In the genomic region with DNA sequence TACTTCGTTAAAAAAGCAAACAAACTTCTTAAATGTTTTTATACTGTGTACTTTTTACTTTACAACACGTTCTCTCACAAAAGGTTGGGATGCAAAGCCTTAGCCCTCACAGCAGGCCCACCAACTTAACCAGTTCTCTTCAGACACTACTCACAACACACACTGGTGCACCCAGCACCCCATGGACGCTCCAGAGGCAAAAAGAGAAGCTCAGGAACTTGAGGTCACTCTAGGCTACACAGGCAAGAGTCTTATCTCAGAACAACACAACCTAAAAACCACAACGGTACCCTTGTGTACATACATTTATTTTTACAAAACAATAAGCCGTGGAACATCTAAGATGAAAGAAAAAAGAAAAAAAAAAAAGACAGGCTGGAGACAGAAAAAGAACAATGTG, we compare ENCODE assay signal across 8 mouse cellular contexts. TPM values are rescaled to one million over a fixed set of nuclear protein-coding genes. Genes with fewer than 3 reads are reported as not detected.
A peak's percentile ranks its signal among the peaks of the same experiment; 100 is the strongest.
DNase-seq lines count a peak whose midpoint lies in the region; ATAC-seq and TF ChIP-seq lines count a peak whose summit lies in the region.

No protein-coding gene starts in this region.

- H3K27ac ChIP-seq in kidney, adult 2 months (ENCODE audit: insufficient read depth, low read depth, low read length) = no peak overlapping the region
- no peak overlapping the region for H3K27ac ChIP-seq in brown adipose tissue, adult 24 weeks (replicated peaks; ENCODE audit: low read depth, low read length)
- H3K27ac ChIP-seq in hindbrain, embryonic 16.5 days (ENCODE audit: low read depth, low read length) = no peak overlapping the region
- H3K27ac ChIP-seq in midbrain, embryonic 15.5 days = no peak overlapping the region

- no peak for TF ChIP-seq CTCF in kidney, adult 2 months (conservative IDR thresholded peaks at IDR 0.05; ENCODE audit: insufficient read depth, insufficient read length, low read depth, low read length)

- H3K9ac ChIP-seq in hindbrain, embryonic 16.5 days (ENCODE audit: low read depth, low read length) = peak overlapping the region; percentile 97
- H3K9ac ChIP-seq in midbrain, embryonic 15.5 days = peak overlapping the region; percentile 93

- H3K4me3 ChIP-seq in kidney, adult 2 months (ENCODE audit: insufficient read depth, low read depth, low read length) = peak overlapping the region; percentile 34
- peak overlapping the region; percentile 87 for H3K4me3 ChIP-seq in brown adipose tissue, adult 24 weeks (ENCODE audit: insufficient read depth, low read depth, low read length)
- H3K4me3 ChIP-seq in hindbrain, embryonic 16.5 days (ENCODE audit: low read length) = peak overlapping the region; percentile 98
- peak overlapping the region; percentile 97 for H3K4me3 ChIP-seq in midbrain, embryonic 15.5 days

- H3K27me3 ChIP-seq in kidney, adult 2 months (replicated peaks; ENCODE audit: control insufficient read depth, insufficient read depth, low read length) = no peaks in the 10 kb centered on the region
- H3K27me3 ChIP-seq in hindbrain, embryonic 16.5 days (replicated peaks; ENCODE audit: control insufficient read depth, insufficient read depth, low read length) = no peaks in the 10 kb centered on the region
- no peaks in the 10 kb centered on the region for H3K27me3 ChIP-seq in midbrain, embryonic 15.5 days (replicated peaks)

- ATAC-seq in hindbrain, embryonic 16.5 days = no peak
- no peak for ATAC-seq in midbrain, embryonic 15.5 days (replicated peaks)
- no peak for ATAC-seq in frontal cortex, adult (ENCODE audit: low TSS enrichment)
- ATAC-seq in erythroid progenitor cell, adult 5-6 weeks (replicated peaks; ENCODE audit: low FRiP score, poor library complexity, severe bottlenecking) = no peak

- peaks cover 7% of the 10 kb centered on the region for H3K4me1 ChIP-seq in kidney, adult 2 months (ENCODE audit: control insufficient read depth, insufficient read depth, low read length)
- H3K4me1 ChIP-seq in brown adipose tissue, adult 24 weeks (ENCODE audit: control insufficient read depth, insufficient read depth, insufficient read length, low read length) = peaks cover 12% of the 10 kb centered on the region
- peaks cover 24% of the 10 kb centered on the region for H3K4me1 ChIP-seq in hindbrain, embryonic 16.5 days (ENCODE audit: control insufficient read depth, insufficient read depth, low read depth, low read length)
- peaks cover 27% of the 10 kb centered on the region for H3K4me1 ChIP-seq in midbrain, embryonic 15.5 days

- peak overlapping the region; percentile 81 for H3K4me2 ChIP-seq in hindbrain, embryonic 16.5 days (ENCODE audit: low read length)
- H3K4me2 ChIP-seq in midbrain, embryonic 15.5 days = peak overlapping the region; percentile 91

- 8% methylated on average over 5 of the region's 5 CpGs for WGBS in kidney, adult 2 months
- 3% methylated on average over 5 of the region's 5 CpGs for WGBS in hindbrain, embryonic 16.5 days
- 5% methylated on average over 5 of the region's 5 CpGs for WGBS in midbrain, embryonic 15.5 days

- no peak for DNase-seq in kidney, adult 2 months
- no peak for DNase-seq in kidney, postnatal 14 days
- DNase-seq in frontal cortex, postnatal 10 days (ENCODE audit: low spot score in 2 of 2) = no peak

- H3K9me3 ChIP-seq in hindbrain, embryonic 16.5 days (ENCODE audit: control insufficient read depth, low read length) = no peaks in the 10 kb centered on the region
- H3K9me3 ChIP-seq in midbrain, embryonic 15.5 days = no peaks in the 10 kb centered on the region

- no peak for TF ChIP-seq POLR2A in kidney, adult 2 months (IDR thresholded peaks at IDR 0.05; ENCODE audit: low read depth, low read length)

- no peaks in the 10 kb centered on the region for H3K36me3 ChIP-seq in kidney, adult 2 months (ENCODE audit: control insufficient read depth, insufficient read depth, low read length)
- no peaks in the 10 kb centered on the region for H3K36me3 ChIP-seq in hindbrain, embryonic 16.5 days (ENCODE audit: control insufficient read depth, insufficient read depth, low read length)
- H3K36me3 ChIP-seq in midbrain, embryonic 15.5 days (replicated peaks) = no peaks in the 10 kb centered on the region

RNA-seq across cellular contexts. Expression of gene Mzt1, which starts 1.2 kb away (rescaled TPM):
- 12.3 and 16.5 TPM in 2 replicates for polyA plus RNA-seq in kidney, adult 2 months (2012; rRNA removed)
- 25.5 and 46.7 TPM in 2 replicates for polyA plus RNA-seq in brown adipose tissue, adult 24 weeks (2012; ENCODE audit: insufficient read depth, insufficient read length, missing spikeins)
- polyA plus RNA-seq in hindbrain, embryonic 16.5 days (2015; fragmentation: Nextera tagmentation; extraction: Ambion mirVana) = 88.4 and 92.7 TPM in 2 replicates
- polyA plus RNA-seq in midbrain, embryonic 15.5 days (2015; fragmentation: Nextera tagmentation; extraction: Ambion mirVana) = 104 and 113 TPM in 2 replicates
- total RNA-seq in erythroid progenitor cell, adult 5-6 weeks (2015; ENCODE audit: low replicate concordance) = 153 and 187 TPM in 2 replicates
- total RNA-seq in erythroid progenitor cell, adult 5-6 weeks (2017; ENCODE audit: low replicate concordance) = 87.4 and 104 TPM in 2 replicates

RNA-seq across cellular contexts. Expression of gene Bora, which starts 1.3 kb away (rescaled TPM):
- polyA plus RNA-seq in kidney, adult 2 months (2012; rRNA removed) = 0.73 and 0.77 TPM in 2 replicates
- polyA plus RNA-seq in brown adipose tissue, adult 24 weeks (2012; ENCODE audit: insufficient read depth, insufficient read length, missing spikeins) = 2.2 TPM in 1 of 2 replicates, not detected in the other
- 14.4 and 15.3 TPM in 2 replicates for polyA plus RNA-seq in hindbrain, embryonic 16.5 days (2015; fragmentation: Nextera tagmentation; extraction: Ambion mirVana)
- polyA plus RNA-seq in midbrain, embryonic 15.5 days (2015; fragmentation: Nextera tagmentation; extraction: Ambion mirVana) = 12.8 and 13.7 TPM in 2 replicates
- 108 and 116 TPM in 2 replicates for total RNA-seq in erythroid progenitor cell, adult 5-6 weeks (2015; ENCODE audit: low replicate concordance)
- total RNA-seq in erythroid progenitor cell, adult 5-6 weeks (2017; ENCODE audit: low replicate concordance) = 85.2 and 88.0 TPM in 2 replicates

RNA-seq across cellular contexts. Expression of gene Rpl36a-ps1, which starts 50.6 kb away (rescaled TPM):
- polyA plus RNA-seq in kidney, adult 2 months (2012; rRNA removed) = not detected in 2 replicates
- 10.5 and 13.7 TPM in 2 replicates for polyA plus RNA-seq in brown adipose tissue, adult 24 weeks (2012; ENCODE audit: insufficient read depth, insufficient read length, missing spikeins)
- polyA plus RNA-seq in hindbrain, embryonic 16.5 days (2015; fragmentation: Nextera tagmentation; extraction: Ambion mirVana) = 0.81 and 1.1 TPM in 2 replicates
- not detected in 2 replicates for polyA plus RNA-seq in midbrain, embryonic 15.5 days (2015; fragmentation: Nextera tagmentation; extraction: Ambion mirVana)
- total RNA-seq in erythroid progenitor cell, adult 5-6 weeks (2015; ENCODE audit: low replicate concordance) = 6.3 and 8.3 TPM in 2 replicates
- total RNA-seq in erythroid progenitor cell, adult 5-6 weeks (2017; ENCODE audit: low replicate concordance) = 4.3 TPM in 1 of 2 replicates, not detected in the other

RNA-seq across cellular contexts. Expression of gene Pibf1, which starts 54.5 kb away (rescaled TPM):
- polyA plus RNA-seq in kidney, adult 2 months (2012; rRNA removed) = 1.3 and 1.6 TPM in 2 replicates
- polyA plus RNA-seq in brown adipose tissue, adult 24 weeks (2012; ENCODE audit: insufficient read depth, insufficient read length, missing spikeins) = 5.1 and 5.6 TPM in 2 replicates
- 16.3 and 17.0 TPM in 2 replicates for polyA plus RNA-seq in hindbrain, embryonic 16.5 days (2015; fragmentation: Nextera tagmentation; extraction: Ambion mirVana)
- 15.8 and 17.4 TPM in 2 replicates for polyA plus RNA-seq in midbrain, embryonic 15.5 days (2015; fragmentation: Nextera tagmentation; extraction: Ambion mirVana)
- 14.4 and 28.9 TPM in 2 replicates for total RNA-seq in erythroid progenitor cell, adult 5-6 weeks (2015; ENCODE audit: low replicate concordance)
- total RNA-seq in erythroid progenitor cell, adult 5-6 weeks (2017; ENCODE audit: low replicate concordance) = 29.8 and 39.6 TPM in 2 replicates

RNA-seq across cellular contexts. Expression of gene Dis3, which starts 54.9 kb away (rescaled TPM):
- polyA plus RNA-seq in kidney, adult 2 months (2012; rRNA removed) = 3.5 and 4.2 TPM in 2 replicates
- polyA plus RNA-seq in brown adipose tissue, adult 24 weeks (2012; ENCODE audit: insufficient read depth, insufficient read length, missing spikeins) = 9.9 and 15.0 TPM in 2 replicates
- polyA plus RNA-seq in hindbrain, embryonic 16.5 days (2015; fragmentation: Nextera tagmentation; extraction: Ambion mirVana) = 19.8 and 21.2 TPM in 2 replicates
- 20.8 and 22.5 TPM in 2 replicates for polyA plus RNA-seq in midbrain, embryonic 15.5 days (2015; fragmentation: Nextera tagmentation; extraction: Ambion mirVana)
- 16.8 and 23.1 TPM in 2 replicates for total RNA-seq in erythroid progenitor cell, adult 5-6 weeks (2015; ENCODE audit: low replicate concordance)
- total RNA-seq in erythroid progenitor cell, adult 5-6 weeks (2017; ENCODE audit: low replicate concordance) = 20.0 and 47.0 TPM in 2 replicates

Comparison
In these comparisons a context has a peak if more than half of its experiments do, and no peak if none do; other contexts are left out.
1. H3K4me3 ChIP-seq: peak in every context shown above with its lines; median percentile 98 in hindbrain, embryonic 16.5 days; 97 in midbrain, embryonic 15.5 days; 87 in brown adipose tissue, adult 24 weeks; 34 in kidney, adult 2 months.